Mouse (Mus musculus) lung, embryonic 14.5 days (tissue): ENCODE data around the gene Cand2. TPM values are rescaled to one million over a fixed set of nuclear protein-coding genes. Genes with fewer than 3 reads are reported as not detected.

ENCODE experiments used
- ATAC-seq: fragments of 200-750 bp; cut with Nextera tagmentation; 2 replicates; pipeline ENCODE4 v1.8.0; 2017; ENCODE audit warnings: mild to moderate bottlenecking, moderate TSS enrichment, moderate library complexity; ENCODE audit not compliant: insufficient read depth
- DNase-seq: peaks from one replicate; pipeline ENCODE4 v3.0.0-alpha.2; 2015
- H3K27ac ChIP-seq: fragments of 300-500 bp; sonication (generic); 2 replicates; pipeline ENCODE4 v1.5.1; 2014; ENCODE audit warnings: low read depth, mild to moderate bottlenecking, moderate library complexity
- H3K27me3 ChIP-seq: fragments of 300-500 bp; sonication (generic); 2 replicates; pipeline ENCODE4 v1.6.1; 2014; ENCODE audit warnings: low read length, control low read depth; ENCODE audit not compliant: insufficient read depth
- H3K36me3 ChIP-seq: fragments of 300-500 bp; sonication (generic); 2 replicates; pipeline ENCODE4 v1.6.1; 2014; ENCODE audit warnings: control low read depth; ENCODE audit not compliant: insufficient read depth
- H3K4me1 ChIP-seq: fragments of 300-500 bp; sonication (generic); 2 replicates; pipeline ENCODE4 v1.6.1; 2014; ENCODE audit warnings: antibody characterized with exemption, control low read depth; ENCODE audit not compliant: insufficient read depth
- H3K4me2 ChIP-seq: fragments of 300-500 bp; sonication (generic); 2 replicates; pipeline ENCODE4 v1.6.1; 2014; ENCODE audit warnings: mild to moderate bottlenecking
- H3K4me3 ChIP-seq: fragments of 300-500 bp; sonication (generic); 2 replicates; pipeline ENCODE4 v1.5.1; 2014; ENCODE audit warnings: low read depth, low read length
- H3K9ac ChIP-seq: fragments of 300-500 bp; sonication (generic); 2 replicates; pipeline ENCODE4 v1.6.1; 2014
- H3K9me3 ChIP-seq: fragments of 300-500 bp; sonication (generic); 2 replicates; pipeline ENCODE4 v1.6.1; 2016; ENCODE audit warnings: low read depth, low read length, control low read depth
- CTCF ChIP-seq: IDR thresholded peaks from 2 replicates; pipeline ENCODE4 v1.5.1; 2016; ENCODE audit warnings: antibody characterized with exemption, low read depth
- WGBS: fragments of 180-500 bp; shearing (Covaris S2); extraction: QIAGEN DNeasy Blood & Tissue Kit; methylation state at CpG from one replicate; pipeline ENCODE4 v1.1.7; 2014; 5-methylcytosine and 5-hydroxymethylcytosine counted together
- polyA plus RNA-seq: library from polyadenylated mRNA; unstranded; fragments of >200 nt; fragmentation: Nextera tagmentation; extraction: Ambion mirVana; gene quantifications from 2 replicates; pipeline ENCODE4 v1.2.1, GENCODE M21; 2014

Gene Cand2
- polyA plus RNA-seq, 1 experiment from 2014 or later: 46.3 TPM

- peak; percentile 34 for DNase-seq
Measured at GRCm38 (mm10) chr6:115772604-115773003, 1.7 kb upstream of the Cand2 start.

GRCm38 (mm10) chr6:115773966-115774413 is 348 bp upstream of the Cand2 start:
- H3K9ac ChIP-seq: peak overlapping the region; percentile 31; the same call in 1 of the 2 replicates
- peaks cover 16% of the 10 kb centered on the region for H3K4me1 ChIP-seq
- H3K27ac ChIP-seq: peak overlapping the region; percentile 66; the same call in 1 of the 2 replicates
- TF ChIP-seq CTCF: no peak
- ATAC-seq: peak; percentile 85
- peak; percentile 81 for DNase-seq
- peak overlapping the region; percentile 79 for H3K4me3 ChIP-seq
- H3K4me2 ChIP-seq: peak overlapping the region; percentile 96
- no peaks in the 10 kb centered on the region for H3K27me3 ChIP-seq
- whole genome bisulfite sequencing: 3% methylated on average over 14 of the region's 14 CpGs
- no peaks in the 10 kb centered on the region for H3K9me3 ChIP-seq
- H3K36me3 ChIP-seq: peaks cover 8% of the 10 kb centered on the region

More at GRCm38 (mm10) chr6:115772604-115773003, 1.7 kb upstream of the Cand2 start:
- WGBS: 74% methylated on average over 1 of the region's 1 CpGs
- no peaks in the 10 kb centered on the region for H3K9me3 ChIP-seq
- no peak overlapping the region for H3K27ac ChIP-seq
- ATAC-seq: no peak
- TF ChIP-seq CTCF: peak; percentile 35
- H3K36me3 ChIP-seq: no peaks in the 10 kb centered on the region
- H3K4me3 ChIP-seq: no peak overlapping the region
- no peaks in the 10 kb centered on the region for H3K27me3 ChIP-seq
- H3K4me1 ChIP-seq: peaks cover 16% of the 10 kb centered on the region
- H3K9ac ChIP-seq: no peak overlapping the region
- no peak overlapping the region for H3K4me2 ChIP-seq

- H3K4me1 ChIP-seq: peaks cover 16% of the 10 kb centered on the region
- no peaks in the 10 kb centered on the region for H3K9me3 ChIP-seq
- TF ChIP-seq CTCF: no peak
- H3K27me3 ChIP-seq: no peaks in the 10 kb centered on the region
- H3K4me2 ChIP-seq: peak overlapping the region; percentile 96
- H3K9ac ChIP-seq: peak overlapping the region; percentile 76
- peaks cover 26% of the 10 kb centered on the region for H3K36me3 ChIP-seq
- H3K27ac ChIP-seq: peak overlapping the region; percentile 88; the same call in 1 of the 2 replicates
- 20% methylated on average over 3 of the region's 3 CpGs for WGBS
- DNase-seq (no peak), ATAC-seq (no peak)
- H3K4me3 ChIP-seq: peak overlapping the region; percentile 79
Measured at GRCm38 (mm10) chr6:115775838-115776237, 1.5 kb downstream of the Cand2 start.

- 8% methylated on average over 9 of the region's 9 CpGs for WGBS
- peak overlapping the region; percentile 25 for H3K9ac ChIP-seq
- ATAC-seq (no peak), DNase-seq (peak; percentile 61)
- no peak for TF ChIP-seq CTCF
- H3K4me2 ChIP-seq: peak overlapping the region; percentile 96
- H3K9me3 ChIP-seq: no peaks in the 10 kb centered on the region
- H3K4me3 ChIP-seq: peak overlapping the region; percentile 79
- H3K36me3 ChIP-seq: peaks cover 31% of the 10 kb centered on the region
- no peaks in the 10 kb centered on the region for H3K27me3 ChIP-seq
- peaks cover 16% of the 10 kb centered on the region for H3K4me1 ChIP-seq
- peak overlapping the region; percentile 54; the same call in 1 of the 2 replicates for H3K27ac ChIP-seq
Measured at GRCm38 (mm10) chr6:115776363-115776762, 2.0 kb downstream of the Cand2 start.

- Histone ChIP-seq H3K4me3 (no peak overlapping the region), H3K4me2 (no peak overlapping the region), H3K9ac (no peak overlapping the region; the same call in 1 of the 2 replicates), H3K27me3 (no peaks in the 10 kb centered on the region), H3K27ac (no peak overlapping the region), H3K36me3 (peaks cover 95% of the 10 kb centered on the region), H3K4me1 (no peaks in the 10 kb centered on the region), H3K9me3 (no peaks in the 10 kb centered on the region)
- DNase-seq (no peak), ATAC-seq (no peak)
- 93% methylated on average over 3 of the region's 3 CpGs for WGBS
- no peak for TF ChIP-seq CTCF
Measured at GRCm38 (mm10) chr6:115782781-115783180, 8.4 kb downstream of the Cand2 start.

- H3K36me3 ChIP-seq: peaks cover 97% of the 10 kb centered on the region
- H3K9me3 ChIP-seq: no peaks in the 10 kb centered on the region
- WGBS: 77% methylated on average over 10 of the region's 10 CpGs
- H3K4me2 ChIP-seq: no peak overlapping the region
- H3K27me3 ChIP-seq: no peaks in the 10 kb centered on the region
- no peak overlapping the region for H3K4me3 ChIP-seq
- no peak for DNase-seq
- H3K4me1 ChIP-seq: no peaks in the 10 kb centered on the region
- no peak for ATAC-seq
- no peak overlapping the region for H3K27ac ChIP-seq
- TF ChIP-seq CTCF: no peak
- no peak overlapping the region for H3K9ac ChIP-seq
Measured at GRCm38 (mm10) chr6:115791016-115791415, 16.7 kb downstream of the Cand2 start.

- Histone ChIP-seq H3K4me1 (no peaks in the 10 kb centered on the region), H3K9me3 (no peaks in the 10 kb centered on the region), H3K4me2 (no peak overlapping the region), H3K27ac (no peak overlapping the region), H3K4me3 (no peak overlapping the region), H3K27me3 (no peaks in the 10 kb centered on the region), H3K9ac (no peak overlapping the region), H3K36me3 (peaks cover 97% of the 10 kb centered on the region)
- WGBS: 68% methylated on average over 34 of the region's 34 CpGs
- ATAC-seq (peak; percentile 39; the same call in 1 of the 2 replicates), DNase-seq (peak; percentile 59)
- no peak for TF ChIP-seq CTCF
Measured at GRCm38 (mm10) chr6:115791842-115792686, 17.7 kb downstream of the Cand2 start.
